Mouse (Mus musculus): Measurements from ENCODE around the gene Fam32a. TPM values are rescaled to one million over a fixed set of nuclear protein-coding genes. Genes with fewer than 3 reads are reported as not detected.

The Fam32a gene
- total RNA-seq, 1 experiment = 41.6 TPM

DNA sequence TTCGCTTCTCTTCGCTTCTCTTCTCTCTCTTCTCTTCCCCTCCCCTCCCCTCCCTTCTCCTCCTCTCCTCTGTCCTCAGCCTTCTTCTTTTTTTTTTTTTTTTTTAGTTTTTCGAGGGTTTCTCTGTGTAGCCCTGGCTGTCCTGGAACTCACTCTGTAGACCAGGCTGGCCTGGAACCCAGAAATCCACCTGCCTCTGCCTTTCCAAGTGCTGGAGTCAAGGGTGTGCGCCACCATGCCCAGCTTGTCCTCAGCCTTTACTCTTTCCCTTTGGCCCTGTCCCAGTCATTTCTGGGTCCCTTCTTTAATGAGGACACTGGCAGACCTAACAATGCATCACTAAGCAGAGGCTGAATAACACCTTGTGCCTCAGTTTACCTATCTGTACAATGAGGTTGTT, 6.0 kb upstream of the Fam32a start, which contains the start of gene Gm11034:
Gene Gm11034, minus strand, starts transcription at position 101 of the 400 bp plus-strand sequence.
- TF ChIP-seq HCFC1 (IDR thresholded peaks at IDR 0.05; ENCODE audit: borderline replicate concordance, insufficient read depth, low read length) (no peak), ZNF384 (IDR thresholded peaks at IDR 0.05; ENCODE audit: low read depth, low read length) (no peak), ZC3H11A (IDR thresholded peaks at IDR 0.05; ENCODE audit: borderline replicate concordance, low read depth, low read length) (no peak), MAFK (IDR thresholded peaks at IDR 0.05; ENCODE audit: insufficient read depth, low read depth, low read length) (no peak), CHD2 (IDR thresholded peaks at IDR 0.05; ENCODE audit: low read depth, low read length) (no peak)

DNA sequence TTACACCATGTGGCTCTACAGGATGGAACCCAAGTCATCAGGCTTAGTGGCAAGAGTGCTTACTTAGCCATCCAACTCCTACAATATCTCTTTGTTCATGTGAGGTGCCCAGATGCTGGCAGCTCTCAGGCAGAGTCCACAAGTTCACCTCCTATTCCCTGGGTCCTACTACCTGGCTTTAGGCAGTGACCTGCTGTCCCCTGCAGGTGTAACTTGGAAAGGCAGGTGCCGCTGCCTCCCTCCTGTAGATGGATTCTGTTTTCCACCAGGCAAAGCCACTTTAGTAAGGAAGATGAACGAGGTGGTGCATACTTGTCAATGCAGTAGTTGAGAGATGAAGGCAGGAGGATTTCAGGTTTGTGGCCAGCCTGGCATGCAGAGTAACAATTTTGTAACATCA, 4.5 kb upstream of the Fam32a start:
- no peak overlapping the region for H3K27ac ChIP-seq (ENCODE audit: insufficient read depth, low read depth, low read length, poor library complexity, severe bottlenecking)
- in situ Hi-C loops (cut with MboI; ENCODE audit: low sequenced_read_pairs in 2 of 2, unreplicated experiment in 2 of 2) = no loop called here
- no peaks in the 10 kb centered on the region for H3K9me3 ChIP-seq (ENCODE audit: control insufficient read depth, insufficient read depth, low read depth, low read length)
- H3K4me1 ChIP-seq (ENCODE audit: control insufficient read depth in 2 of 2, insufficient read depth in 2 of 2, low read length in 2 of 2, poor library complexity in 1 of 2) = no peaks in the 10 kb centered on the region
- no peak overlapping the region for H3K9ac ChIP-seq (ENCODE audit: insufficient read depth, low read depth, low read length, poor library complexity, severe bottlenecking)
- DNase-seq (ENCODE audit: low read depth, low spot score) = no peak
- H3K36me3 ChIP-seq (ENCODE audit: control insufficient read depth, insufficient read depth, low read length, poor library complexity, severe bottlenecking) = no peaks in the 10 kb centered on the region
- TF ChIP-seq ZC3H11A (IDR thresholded peaks at IDR 0.05; ENCODE audit: borderline replicate concordance, low read depth, low read length) = peak; percentile 70; the same call in 1 of the 2 replicates
- no peak for TF ChIP-seq CHD2 (IDR thresholded peaks at IDR 0.05; ENCODE audit: low read depth, low read length)
- no peak for TF ChIP-seq ZNF384 (IDR thresholded peaks at IDR 0.05; ENCODE audit: low read depth, low read length)
- TF ChIP-seq MAFK (IDR thresholded peaks at IDR 0.05; ENCODE audit: insufficient read depth, low read depth, low read length) = no peak
- TF ChIP-seq HCFC1 (IDR thresholded peaks at IDR 0.05; ENCODE audit: borderline replicate concordance, insufficient read depth, low read length) = no peak
- no peak overlapping the region for H3K4me3 ChIP-seq (ENCODE audit: insufficient read depth in 1 of 2, low read depth in 1 of 2, low read length in 2 of 2, poor library complexity in 1 of 2, severe bottlenecking in 1 of 2)

More for the DNA sequence above, 6.0 kb upstream of the Fam32a start, which contains the start of gene Gm11034:
- Histone ChIP-seq H3K27ac (ENCODE audit: insufficient read depth, low read depth, low read length, poor library complexity, severe bottlenecking) (no peak within 1 kb of the TSS), H3K4me1 (ENCODE audit: control insufficient read depth in 2 of 2, insufficient read depth in 2 of 2, low read length in 2 of 2, poor library complexity in 1 of 2) (no peaks in the 10 kb centered on the region), H3K9ac (ENCODE audit: insufficient read depth, low read depth, low read length, poor library complexity, severe bottlenecking) (no peak within 1 kb of the TSS), H3K4me3 (ENCODE audit: insufficient read depth in 1 of 2, low read depth in 1 of 2, low read length in 2 of 2, poor library complexity in 1 of 2, severe bottlenecking in 1 of 2) (no peak within 1 kb of the TSS), H3K9me3 (ENCODE audit: control insufficient read depth, insufficient read depth, low read depth, low read length) (no peaks in the 10 kb centered on the region), H3K36me3 (ENCODE audit: control insufficient read depth, insufficient read depth, low read length, poor library complexity, severe bottlenecking) (no peaks in the 10 kb centered on the region)
- in situ Hi-C loops (cut with MboI; ENCODE audit: low sequenced_read_pairs in 2 of 2, unreplicated experiment in 2 of 2) = no loop called here
- no peak for DNase-seq (ENCODE audit: low read depth, low spot score)

DNA sequence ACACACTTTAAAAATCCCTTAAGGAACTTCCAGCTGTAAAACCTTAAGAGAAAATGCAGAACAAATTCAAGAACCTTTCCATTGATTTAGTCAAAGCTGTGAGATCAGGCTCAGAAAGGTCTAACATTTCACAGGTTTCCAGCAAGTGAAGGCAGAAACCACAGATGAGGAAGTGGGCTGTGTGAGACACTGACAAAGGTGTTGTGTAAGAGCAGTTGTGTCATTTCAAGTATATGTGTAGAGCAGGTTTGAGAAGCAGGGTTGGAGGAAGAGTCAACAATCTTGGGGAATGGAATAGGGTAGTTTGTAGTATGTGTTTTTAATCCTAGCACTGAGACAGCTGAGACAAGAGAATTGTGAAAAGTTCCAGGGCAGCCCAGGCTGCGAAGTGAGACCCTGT, 3.7 kb upstream of the Fam32a start:
- H3K9ac ChIP-seq (ENCODE audit: insufficient read depth, low read depth, low read length, poor library complexity, severe bottlenecking) = no peak overlapping the region
- H3K27ac ChIP-seq (ENCODE audit: insufficient read depth, low read depth, low read length, poor library complexity, severe bottlenecking) = no peak overlapping the region
- peaks cover 0 to 6% of the 10 kb centered on the region in 2 experiments; a peak in 2 of 4 replicates for H3K4me1 ChIP-seq (ENCODE audit: control insufficient read depth in 2 of 2, insufficient read depth in 2 of 2, low read length in 2 of 2, poor library complexity in 1 of 2)
- H3K4me3 ChIP-seq (ENCODE audit: insufficient read depth in 1 of 2, low read depth in 1 of 2, low read length in 2 of 2, poor library complexity in 1 of 2, severe bottlenecking in 1 of 2) = no peak overlapping the region
- in situ Hi-C loops (cut with MboI; ENCODE audit: low sequenced_read_pairs in 2 of 2, unreplicated experiment in 2 of 2) = no loop called here
- no peak for DNase-seq (ENCODE audit: low read depth, low spot score)
- no peaks in the 10 kb centered on the region for H3K9me3 ChIP-seq (ENCODE audit: control insufficient read depth, insufficient read depth, low read depth, low read length)
- TF ChIP-seq MAFK (IDR thresholded peaks at IDR 0.05; ENCODE audit: insufficient read depth, low read depth, low read length) (no peak), HCFC1 (IDR thresholded peaks at IDR 0.05; ENCODE audit: borderline replicate concordance, insufficient read depth, low read length) (no peak), ZNF384 (IDR thresholded peaks at IDR 0.05; ENCODE audit: low read depth, low read length) (no peak), ZC3H11A (IDR thresholded peaks at IDR 0.05; ENCODE audit: borderline replicate concordance, low read depth, low read length) (no peak), CHD2 (IDR thresholded peaks at IDR 0.05; ENCODE audit: low read depth, low read length) (no peak)
- no peaks in the 10 kb centered on the region for H3K36me3 ChIP-seq (ENCODE audit: control insufficient read depth, insufficient read depth, low read length, poor library complexity, severe bottlenecking)

DNA sequence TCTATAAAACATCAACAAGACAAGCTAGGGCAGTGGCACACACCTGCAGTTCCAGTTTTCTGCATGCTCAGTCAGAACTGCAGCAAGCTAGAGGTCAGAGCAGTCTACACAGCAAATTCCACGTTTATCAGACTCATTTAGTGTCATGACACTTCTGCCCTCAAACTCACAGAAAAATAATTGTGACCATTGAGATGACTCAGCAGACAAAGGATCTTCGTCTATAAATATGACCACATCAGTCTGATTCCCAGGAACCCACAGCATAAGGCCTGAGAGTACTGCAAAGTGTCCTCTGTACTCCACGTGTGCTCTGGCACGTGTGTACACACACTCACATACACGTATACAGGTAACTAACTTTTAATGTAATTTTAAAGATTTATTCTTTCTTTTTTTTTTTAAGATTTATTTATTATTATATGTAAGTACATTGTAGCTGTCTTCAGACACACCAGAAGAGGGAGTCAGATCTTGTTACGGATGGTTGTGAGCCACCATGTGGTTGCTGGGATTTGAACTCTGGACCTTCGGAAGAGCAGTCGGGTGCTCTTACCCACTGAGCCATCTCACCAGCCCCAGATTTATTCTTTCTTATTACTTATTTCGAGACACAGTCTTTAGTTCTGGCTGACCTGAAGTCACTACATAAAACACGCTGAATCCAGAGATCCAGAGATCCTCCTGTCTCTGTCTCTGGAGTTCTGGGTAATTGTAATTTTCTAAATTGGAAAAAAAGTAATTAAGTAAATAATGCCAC, 569 bp upstream of the Fam32a start:
- Histone ChIP-seq H3K36me3 (ENCODE audit: control insufficient read depth, insufficient read depth, low read length, poor library complexity, severe bottlenecking) (peaks cover 9% of the 10 kb centered on the region; the same call in 1 of the 2 replicates), H3K27ac (ENCODE audit: insufficient read depth, low read depth, low read length, poor library complexity, severe bottlenecking) (no peak overlapping the region), H3K4me3 (ENCODE audit: insufficient read depth in 1 of 2, low read depth in 1 of 2, low read length in 2 of 2, poor library complexity in 1 of 2, severe bottlenecking in 1 of 2) (peak overlapping the region in 1 of 2 experiments; percentile 83; a peak in 2 of 4 replicates), H3K4me1 (ENCODE audit: control insufficient read depth in 2 of 2, insufficient read depth in 2 of 2, low read length in 2 of 2, poor library complexity in 1 of 2) (peaks cover 0 to 6% of the 10 kb centered on the region in 2 experiments; a peak in 2 of 4 replicates), H3K9ac (ENCODE audit: insufficient read depth, low read depth, low read length, poor library complexity, severe bottlenecking) (no peak overlapping the region), H3K9me3 (ENCODE audit: control insufficient read depth, insufficient read depth, low read depth, low read length) (no peaks in the 10 kb centered on the region)
- DNase-seq (ENCODE audit: low read depth, low spot score) = no peak
- in situ Hi-C loops (cut with MboI; ENCODE audit: low sequenced_read_pairs in 2 of 2, unreplicated experiment in 2 of 2) = no loop called here
- no peak for TF ChIP-seq HCFC1 (IDR thresholded peaks at IDR 0.05; ENCODE audit: borderline replicate concordance, insufficient read depth, low read length)
- no peak for TF ChIP-seq ZC3H11A (IDR thresholded peaks at IDR 0.05; ENCODE audit: borderline replicate concordance, low read depth, low read length)
- no peak for TF ChIP-seq ZNF384 (IDR thresholded peaks at IDR 0.05; ENCODE audit: low read depth, low read length)
- no peak for TF ChIP-seq CHD2 (IDR thresholded peaks at IDR 0.05; ENCODE audit: low read depth, low read length)
- no peak for TF ChIP-seq MAFK (IDR thresholded peaks at IDR 0.05; ENCODE audit: insufficient read depth, low read depth, low read length)

Measured in ES-E14 (cell line).